Mouse (Mus musculus) testis, adult 2 months (tissue): Measurements from ENCODE around the gene Cpsf4l.

Experiments used
- CTCF ChIP-seq: fragments of 200-500 bp; IDR thresholded peaks from 2 replicates; pipeline ENCODE4 v1.5.1; 2012; ENCODE audit warnings: low read depth, mild to moderate bottlenecking, inconsistent platforms, low read length, moderate library complexity; ENCODE audit not compliant: control insufficient read depth, insufficient read depth, insufficient replicate concordance
- POLR2A ChIP-seq: fragments of 200-500 bp; IDR thresholded peaks from 2 replicates; pipeline ENCODE4 v1.6.1; 2012; ENCODE audit warnings: low read depth, mild to moderate bottlenecking, inconsistent platforms, low read length, moderate library complexity; ENCODE audit not compliant: control insufficient read depth

DNA sequence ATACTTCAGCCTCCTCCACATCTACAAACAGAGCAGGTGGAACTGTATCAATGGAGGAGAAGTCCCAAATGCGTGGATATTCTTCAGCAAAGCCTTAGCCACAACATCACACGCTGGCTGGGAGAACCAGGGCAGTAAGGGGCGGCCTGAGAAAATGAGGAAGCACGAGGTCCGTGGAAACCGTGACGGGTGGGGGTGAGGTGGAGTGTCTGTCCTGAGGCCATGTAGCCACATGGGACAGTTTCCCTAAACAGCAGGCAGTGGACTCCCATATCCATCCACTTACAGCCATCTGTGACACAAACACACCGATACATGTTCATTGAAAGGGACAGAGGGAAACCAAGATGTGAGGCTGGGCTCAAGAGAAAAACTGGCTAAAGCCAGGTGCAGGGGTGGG is 28.1 kb upstream of the Cpsf4l start:
- TF ChIP-seq POLR2A (no peak), CTCF (no peak)
